Mouse (Mus musculus) MEL (cell line): ENCODE results near the gene Pawr.

Source experiments
- E2F4 ChIP-seq: IDR thresholded peaks from 2 replicates; pipeline ENCODE4 v1.6.1; 2011; ENCODE audit warnings: low read depth, low read length, improper control_type of control experiment, borderline replicate concordance
- EP300 ChIP-seq, 2 experiments: IDR thresholded peaks; 2 replicates each; pipeline ENCODE4 v1.6.1; 2011; ENCODE audit warnings: improper control_type of control experiment in 2 of 2, low read length in 2 of 2, low read depth in 1 of 2, mild to moderate bottlenecking in 1 of 2

DNA sequence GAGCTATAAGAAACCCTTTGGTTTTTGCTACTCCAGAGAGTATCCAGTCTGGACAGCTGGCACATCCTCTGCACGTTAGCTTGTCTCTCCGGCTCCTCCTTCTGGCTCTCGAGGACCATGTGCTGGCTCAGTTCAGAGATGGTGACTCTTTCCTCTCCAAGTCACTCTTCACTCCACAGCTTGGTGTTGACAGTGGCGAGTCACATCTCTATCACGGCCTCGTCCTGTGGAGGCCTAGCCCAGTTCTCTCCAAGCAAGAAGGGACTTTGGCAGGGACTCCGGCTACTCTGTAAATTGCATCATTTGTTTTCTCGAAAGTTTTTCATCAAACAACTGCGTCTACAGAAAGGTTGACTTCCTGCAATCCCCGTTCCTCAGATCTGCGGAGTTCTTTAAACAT, 116.5 kb downstream of the Pawr start:
- TF ChIP-seq EP300 (IDR thresholded peaks at IDR 0.05; ENCODE audit: low read depth in 1 of 2, low read length in 2 of 2), result no peak
- no peak for TF ChIP-seq E2F4
